Mouse (Mus musculus) granulocyte monocyte progenitor cell, adult 5-6 weeks (primary cell): ENCODE measurements around the gene Awat2. TPM values are rescaled to one million over a fixed set of nuclear protein-coding genes. Genes with fewer than 3 reads are reported as not detected.
A peak's percentile ranks its signal among the peaks of the same experiment; 100 is the strongest.
"Not testable (repeated sequence)": the region's sequence is repeated elsewhere in the genome, so short reads cannot be mapped to it uniquely, and the experiment has no call there.

ENCODE experiments used
- ATAC-seq: replicated peaks from 2 replicates; pipeline ENCODE4 v1.8.0; 2016; ENCODE audit warnings: mild to moderate bottlenecking, moderate TSS enrichment, inconsistent platforms; ENCODE audit not compliant: poor library complexity, severe bottlenecking
- total RNA-seq, 2 experiments: library from RNA; stranded (forward) in 1 of 2; stranded (reverse) in 1 of 2; fragments of 200-712, 200-1000 nt in 1 of 2; fragments of >200 nt in 1 of 2; fragmentation: Nextera tagmentation in 1 of 2; gene quantifications; 2 replicates each; pipeline ENCODE4 v1.2.3; 2014 to 2017

The Awat2 gene
- total RNA-seq (2014; fragmentation: Nextera tagmentation) (1.0 and 5.3 TPM in 2 replicates), total RNA-seq (2017) (2.5 and 2.6 TPM in 2 replicates)

DNA sequence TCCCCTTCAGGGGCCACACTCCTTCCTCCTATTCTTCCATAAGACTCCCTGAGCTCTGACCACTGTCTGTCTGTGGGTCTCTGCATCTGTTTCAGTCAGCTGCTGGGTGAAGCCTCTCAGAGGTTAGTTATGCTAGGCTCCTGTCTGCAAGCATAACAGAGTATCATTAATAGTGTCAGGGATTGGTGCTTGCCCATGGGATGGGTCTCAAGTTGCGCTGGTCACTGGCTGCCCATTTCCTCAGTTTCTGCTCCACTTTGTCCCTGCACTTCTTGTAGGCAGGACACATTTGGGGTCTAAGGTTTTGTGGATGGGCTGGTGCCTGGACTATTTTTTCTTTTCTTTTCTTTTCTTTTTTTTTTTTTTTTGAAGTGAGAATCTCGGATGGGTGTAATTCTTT lies at the start of gene Awat2:
TSS of gene Awat2 (minus strand) at position 101 of the 400 bp plus-strand sequence.
- ATAC-seq: not testable (repeated sequence)

DNA sequence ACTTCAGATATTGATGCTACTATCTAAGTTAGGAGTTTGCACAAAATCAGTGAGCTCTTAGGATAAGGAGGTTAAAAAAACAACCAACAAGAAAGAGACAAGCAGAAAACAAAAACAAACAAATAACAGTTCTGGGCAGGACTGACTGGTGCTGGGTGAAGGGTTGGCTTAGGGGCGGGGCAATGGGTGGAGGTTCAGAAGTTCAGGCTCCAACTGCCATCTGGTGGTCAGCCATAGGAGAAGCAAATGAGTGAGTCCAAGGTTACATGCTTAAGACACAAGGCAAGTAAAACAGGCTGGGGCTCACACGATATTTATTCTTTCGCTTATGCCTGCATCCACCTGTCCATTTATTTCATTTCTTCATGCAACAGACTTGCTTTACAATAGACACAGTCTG lies 37.8 kb upstream of the Awat2 start:
- ATAC-seq: peak; percentile 99

DNA sequence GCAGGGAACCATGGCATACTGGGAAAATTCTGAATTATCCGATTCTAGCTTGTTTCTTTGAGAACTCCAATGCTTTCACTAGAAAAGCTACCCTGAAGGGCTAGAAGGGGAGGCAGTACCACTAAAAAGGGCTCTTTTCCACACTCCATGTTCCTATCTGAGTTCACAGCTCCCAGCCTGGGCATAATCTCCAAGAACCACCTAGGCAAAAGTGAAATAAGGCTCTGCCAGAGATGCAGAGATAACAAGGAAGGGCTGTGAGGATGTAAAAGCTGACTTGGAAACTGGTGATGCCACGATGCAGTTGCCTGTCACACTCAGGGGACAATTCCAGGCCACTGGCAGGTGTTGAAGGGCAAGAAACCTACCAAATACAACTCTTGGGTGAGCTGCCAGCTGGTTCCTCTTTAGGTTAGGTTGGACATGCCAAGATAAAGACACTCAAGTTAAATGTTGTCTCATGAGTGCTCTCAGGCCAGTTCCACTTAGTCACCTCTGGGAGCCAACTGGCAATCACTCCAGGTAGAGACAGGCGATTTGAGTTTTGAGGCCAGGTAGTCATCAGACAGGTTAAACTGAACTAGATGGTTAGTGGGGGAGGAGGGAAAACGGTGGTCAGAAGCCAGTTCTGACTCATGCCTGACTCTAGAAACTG lies 33.2 kb upstream of the Awat2 start:
- ATAC-seq: no peak

DNA sequence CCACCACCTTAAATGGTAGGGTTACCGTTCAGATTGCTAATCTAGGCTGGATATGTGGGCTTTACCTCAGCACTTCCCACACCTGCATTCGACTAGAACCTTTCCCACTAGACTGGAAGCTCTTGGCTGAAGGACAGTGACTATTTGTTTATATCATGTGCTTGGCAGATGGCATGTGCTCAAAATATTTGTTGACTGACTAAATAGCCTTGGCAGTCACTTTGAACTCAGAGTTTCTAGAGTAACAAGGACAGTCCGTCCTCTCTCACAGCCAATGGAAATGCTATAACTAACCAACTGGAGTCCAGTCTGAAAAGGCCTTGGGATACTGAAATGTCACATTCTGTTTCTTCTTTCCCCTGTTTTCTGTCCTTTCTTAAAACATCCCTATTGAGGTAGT lies 29.0 kb upstream of the Awat2 start:
- ATAC-seq: no peak

DNA sequence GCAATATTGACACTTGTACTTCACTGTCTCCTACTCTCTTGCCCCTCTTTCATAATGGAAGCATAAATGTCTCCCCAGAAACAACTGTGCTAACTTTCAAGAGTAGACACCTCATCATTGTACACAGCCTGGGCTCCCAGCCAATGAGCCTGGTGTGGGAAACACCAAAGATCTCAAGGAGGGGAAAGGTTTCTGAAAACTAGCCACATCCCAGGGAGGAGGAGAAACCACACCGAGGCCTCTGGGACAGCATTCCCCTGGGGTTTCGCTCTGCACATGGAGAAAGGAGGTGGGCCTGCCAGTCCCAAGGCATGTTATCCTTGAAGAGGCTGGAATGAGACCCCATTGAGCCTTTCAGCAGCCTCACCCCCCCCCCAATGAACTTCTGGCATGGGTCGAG lies 27.6 kb upstream of the Awat2 start:
- no peak for ATAC-seq

DNA sequence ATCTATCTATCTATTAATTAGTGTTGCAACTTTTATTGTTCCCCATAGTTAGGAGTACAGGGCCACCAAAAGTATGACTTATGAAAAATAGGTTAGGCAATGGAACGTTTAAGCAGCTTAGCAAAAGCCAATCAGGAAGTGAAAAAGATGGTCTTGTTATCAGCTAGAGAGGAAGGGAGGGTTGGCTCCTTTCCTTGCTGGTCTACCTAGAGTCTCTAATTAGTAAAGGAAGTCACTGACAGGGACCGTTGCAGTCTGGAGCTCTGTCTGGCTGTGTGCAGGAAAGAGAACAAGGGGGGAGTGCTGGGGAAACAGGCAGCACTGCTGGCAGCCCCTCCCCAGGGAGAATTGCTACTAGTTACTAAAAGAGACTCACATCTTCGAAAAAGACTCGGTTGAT lies 25.5 kb upstream of the Awat2 start:
- ATAC-seq: peak; percentile 88

DNA sequence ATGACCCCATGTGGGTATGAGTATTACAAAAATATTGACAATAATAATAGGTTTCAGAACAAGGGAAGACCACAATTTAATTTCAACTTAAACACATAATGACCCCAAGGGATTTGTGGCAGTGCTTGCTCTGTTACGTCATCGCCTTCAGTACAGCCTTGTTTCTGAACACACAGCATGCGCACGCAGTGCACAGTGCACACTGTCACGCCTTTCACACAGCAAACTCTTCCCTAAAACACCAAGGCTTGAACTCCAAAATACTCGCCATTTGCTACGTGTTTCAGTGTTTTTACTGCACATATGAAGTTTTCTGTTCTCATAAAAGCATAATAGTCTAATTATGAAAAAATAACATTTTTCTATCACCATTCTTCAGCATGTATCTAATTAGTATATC lies 1.0 kb upstream of the Awat2 start:
- ATAC-seq: no peak

DNA sequence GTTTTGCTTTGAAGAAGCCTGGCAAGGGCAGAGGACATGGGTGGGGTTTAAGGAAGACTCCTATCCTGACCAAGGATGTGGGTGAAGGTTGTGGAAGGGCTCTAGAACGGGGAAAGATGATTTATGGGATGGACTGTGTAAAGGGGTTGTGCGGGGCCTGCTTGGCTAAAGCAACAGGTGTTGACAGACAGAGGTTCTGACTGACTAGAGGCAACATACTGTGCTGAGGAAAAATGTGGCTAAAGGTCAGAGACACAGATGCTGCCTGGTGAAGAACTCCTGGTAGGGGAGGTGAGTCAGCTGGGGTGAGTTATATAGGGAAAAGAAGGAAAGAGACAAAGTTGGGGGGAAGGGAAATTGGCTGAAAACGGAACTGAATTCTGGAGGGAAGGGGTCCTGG lies 10.2 kb downstream of the Awat2 start:
- no peak for ATAC-seq

DNA sequence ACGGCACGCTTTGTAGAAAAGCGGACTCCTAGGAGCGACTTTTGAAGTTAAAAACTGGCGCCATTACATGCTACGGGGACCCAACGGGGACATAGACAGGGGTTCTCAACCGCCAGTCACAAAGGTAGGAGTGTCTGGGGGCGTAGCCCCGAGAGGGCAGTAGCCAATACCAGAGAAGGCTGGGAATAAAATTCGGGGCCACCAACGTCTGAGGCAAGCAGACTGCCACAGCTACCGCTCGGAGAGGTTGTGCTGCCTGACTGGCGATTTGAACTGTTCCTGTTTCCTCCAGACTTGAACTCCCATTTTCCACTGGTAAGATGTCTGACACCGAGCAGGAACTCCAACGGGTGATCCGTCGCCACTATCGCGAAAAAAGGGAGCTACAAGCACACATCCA lies 13.8 kb downstream of the Awat2 start, which contains the start of gene Otud6a:
TSS of gene Otud6a (plus strand) at position 321 of the 400 bp plus-strand sequence.
- ATAC-seq: no peak

DNA sequence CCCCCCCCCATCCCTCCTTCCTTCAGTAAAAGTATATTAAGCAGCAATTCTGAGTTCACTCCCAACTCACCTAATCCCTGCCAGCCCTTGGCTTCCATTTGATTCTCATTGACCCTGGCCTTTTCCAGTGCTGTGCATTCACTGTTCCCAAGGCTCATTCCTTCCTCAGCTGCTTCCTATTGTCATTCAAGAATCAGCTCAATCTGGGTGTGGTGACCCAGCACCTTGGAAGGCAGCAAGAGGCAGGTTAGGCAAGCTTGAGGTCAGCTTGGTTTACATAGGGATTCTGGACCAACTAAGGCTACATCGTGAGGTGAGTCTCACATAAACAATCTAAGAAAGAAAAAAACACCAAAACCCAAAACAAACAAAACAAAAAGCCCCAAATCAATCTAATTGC lies 33.3 kb downstream of the Awat2 start:
- ATAC-seq: no peak

DNA sequence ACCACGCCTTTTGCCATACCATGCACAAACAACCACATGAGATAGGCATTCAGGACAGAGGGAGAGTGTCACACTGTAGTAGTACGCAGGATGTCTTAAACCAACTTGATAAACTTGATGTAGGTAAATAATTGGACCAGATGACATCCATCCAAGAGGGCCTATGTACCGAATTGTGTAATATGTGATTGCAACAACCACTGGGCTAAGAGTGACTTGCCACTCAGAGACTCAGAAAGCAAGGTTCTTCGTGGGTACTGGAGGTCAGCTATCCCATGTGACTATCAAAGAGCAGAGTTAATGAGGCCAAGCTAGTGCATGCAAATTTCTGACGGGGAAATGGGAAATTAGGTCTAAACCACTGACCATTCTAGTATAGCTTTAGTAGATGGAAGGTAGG lies 40.9 kb downstream of the Awat2 start:
- no peak for ATAC-seq

DNA sequence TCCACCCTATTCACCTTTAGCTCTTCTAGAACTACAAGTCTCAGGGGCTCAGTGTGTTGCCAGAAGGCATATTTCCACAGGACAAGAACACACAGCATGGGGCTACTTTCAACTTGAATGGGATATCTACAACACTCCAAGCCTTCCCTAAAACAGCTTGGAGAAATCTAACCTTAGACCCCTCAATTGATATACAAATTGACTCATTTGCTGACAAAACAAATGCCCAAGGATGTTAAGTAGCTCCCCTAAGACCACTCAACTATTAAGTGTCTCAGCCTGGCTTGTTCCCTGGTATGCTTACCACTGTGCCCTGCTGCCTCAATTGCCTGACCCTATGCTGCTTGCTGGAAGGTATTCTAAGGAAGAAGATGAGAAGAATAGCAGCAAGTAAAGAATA lies 41.6 kb downstream of the Awat2 start:
- no peak for ATAC-seq

DNA sequence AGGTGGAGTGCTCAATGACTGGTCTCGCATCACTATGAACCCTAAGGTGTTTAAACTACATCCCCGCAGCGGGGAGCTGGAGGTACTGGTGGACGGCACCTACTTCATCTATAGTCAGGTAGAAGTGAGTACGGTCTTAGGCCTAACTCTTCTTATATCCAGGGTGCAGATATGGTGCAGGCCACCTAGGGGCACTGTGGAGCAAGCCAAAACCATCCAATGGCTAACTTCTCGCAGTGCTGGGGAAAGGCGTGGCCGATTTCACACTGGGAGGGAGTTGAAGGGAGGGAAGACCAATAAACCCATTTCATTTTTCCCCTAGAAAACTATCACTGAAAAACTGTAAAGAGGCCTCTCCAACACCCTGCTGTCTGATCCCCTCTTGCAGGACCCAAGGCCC lies 47.5 kb downstream of the Awat2 start:
- ATAC-seq: peak; percentile 87

DNA sequence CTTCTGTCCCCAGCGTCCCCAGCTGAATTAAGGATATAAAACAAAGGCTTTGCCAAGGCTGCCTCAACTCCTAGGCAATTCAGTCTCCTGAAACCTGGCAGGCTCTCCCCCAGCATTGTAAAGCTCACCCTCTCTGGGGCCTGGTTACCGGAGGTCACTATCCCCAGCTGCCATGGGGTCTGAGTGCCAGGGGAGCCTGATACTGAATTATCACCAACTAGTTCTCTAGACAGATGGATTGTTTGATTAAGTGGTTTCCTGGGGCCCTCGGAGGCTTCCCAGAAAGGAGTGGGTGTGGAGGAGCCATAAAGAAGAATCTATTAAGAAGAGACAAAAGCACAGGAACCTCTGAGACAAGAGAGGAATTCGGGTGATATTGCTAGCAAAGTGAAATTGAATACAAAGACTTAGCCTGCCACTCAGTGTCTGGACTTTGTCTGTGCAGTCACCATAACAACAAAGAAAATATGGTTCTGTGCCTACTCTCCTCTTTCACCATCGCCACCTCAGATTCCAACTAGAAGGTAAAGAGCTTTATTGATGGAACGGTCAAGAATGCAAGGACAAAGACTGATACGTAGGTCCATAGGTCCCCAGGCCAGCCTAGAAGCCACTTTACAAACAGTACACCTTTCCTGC lies 48.2 kb downstream of the Awat2 start:
- no peak for ATAC-seq

DNA sequence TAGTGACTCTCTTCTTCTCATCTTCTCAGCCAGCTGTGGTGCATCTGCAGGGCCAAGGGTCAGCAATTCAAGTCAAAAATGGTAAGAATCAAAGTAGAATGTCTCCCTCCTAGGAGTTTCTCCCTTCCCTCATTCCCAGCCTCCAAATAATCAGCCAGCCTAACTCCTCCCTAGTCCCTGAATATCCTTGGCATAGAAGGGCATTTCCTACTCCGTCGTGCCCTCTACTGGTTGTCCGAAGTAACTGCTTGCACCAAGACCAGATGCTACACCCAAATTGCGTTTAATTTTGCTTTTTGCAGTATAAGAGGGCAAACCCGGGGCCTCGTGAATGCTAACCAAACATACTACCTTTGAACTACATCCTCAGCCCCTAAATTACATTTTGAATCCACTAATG lies 50.2 kb downstream of the Awat2 start:
- ATAC-seq: peak; percentile 68

DNA sequence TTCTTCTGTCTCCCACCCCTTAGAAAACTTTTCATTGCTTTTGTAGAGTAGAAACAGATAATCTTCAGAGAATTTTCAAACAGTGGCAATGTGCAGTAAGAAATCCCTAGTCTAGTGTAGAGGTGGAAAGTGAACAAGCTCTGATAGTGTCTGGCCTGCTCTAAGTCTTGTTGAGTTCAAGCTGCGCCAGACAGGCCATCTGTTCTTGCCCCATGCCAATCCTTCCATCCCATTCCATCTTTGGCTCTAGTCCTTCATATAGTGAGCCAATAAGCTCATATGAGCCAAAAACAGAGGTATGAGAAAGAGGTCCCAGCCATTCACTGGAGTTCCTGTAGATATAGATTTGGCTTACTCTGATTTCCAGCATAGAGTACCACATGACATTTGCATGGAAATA lies 52.6 kb downstream of the Awat2 start:
- no peak for ATAC-seq

DNA sequence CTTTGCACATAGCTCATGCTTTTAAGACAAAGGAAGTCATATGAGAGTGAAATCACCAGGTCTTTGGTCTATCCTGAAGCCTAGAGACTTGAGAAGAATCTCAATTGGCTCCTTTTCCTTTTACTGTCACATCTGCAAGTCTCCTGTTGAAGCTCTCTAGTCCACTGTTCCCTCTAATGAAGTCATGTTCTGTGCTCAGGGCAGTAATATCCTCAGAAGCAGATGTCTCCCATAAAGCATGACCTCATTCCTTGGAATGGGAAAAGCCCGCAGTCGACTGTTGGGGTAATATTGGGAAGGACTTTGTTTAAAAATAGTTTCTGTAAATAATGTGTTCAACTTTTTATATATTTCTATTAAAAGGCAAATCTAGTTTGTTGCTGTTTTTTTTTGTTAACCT lies 85.5 kb downstream of the Awat2 start:
- ATAC-seq: no peak

Other genes with a start within 250 kb of the Awat2 start
- not detected in 2 replicates for gene Otud6a, start 13.7 kb downstream of the Awat2 start, total RNA-seq (2014; fragmentation: Nextera tagmentation)
- gene Otud6a, start 13.7 kb downstream of the Awat2 start, total RNA-seq (2017): not detected in 2 replicates
- gene Igbp1, start 51.6 kb upstream of the Awat2 start, total RNA-seq (2014; fragmentation: Nextera tagmentation): 74.5 and 104 TPM in 2 replicates
- gene Igbp1, start 51.6 kb upstream of the Awat2 start, total RNA-seq (2017): 98.4 and 104 TPM in 2 replicates
- not detected in 2 replicates for gene Dgat2l6, start 82.1 kb upstream of the Awat2 start, total RNA-seq (2014; fragmentation: Nextera tagmentation)
- gene Dgat2l6, start 82.1 kb upstream of the Awat2 start, total RNA-seq (2017): not detected in 2 replicates
- not detected in 2 replicates for gene Awat1, start 129.5 kb upstream of the Awat2 start, total RNA-seq (2014; fragmentation: Nextera tagmentation)
- not detected in 2 replicates for gene Awat1, start 129.5 kb upstream of the Awat2 start, total RNA-seq (2017)
- gene P2ry4, start 152.2 kb upstream of the Awat2 start, total RNA-seq (2014; fragmentation: Nextera tagmentation): not detected in 2 replicates
- gene P2ry4, start 152.2 kb upstream of the Awat2 start, total RNA-seq (2017): not detected in 2 replicates
- gene Arr3, start 162.8 kb upstream of the Awat2 start, total RNA-seq (2014; fragmentation: Nextera tagmentation): not detected in 2 replicates
- not detected in 2 replicates for gene Arr3, start 162.8 kb upstream of the Awat2 start, total RNA-seq (2017)
- gene Kif4, start 183.0 kb upstream of the Awat2 start, total RNA-seq (2014; fragmentation: Nextera tagmentation): 7.7 and 21.2 TPM in 2 replicates
- 41.5 and 48.3 TPM in 2 replicates for gene Kif4, start 183.0 kb upstream of the Awat2 start, total RNA-seq (2017)
- 46.6 and 47.1 TPM in 2 replicates for gene Pdzd11, start 183.9 kb upstream of the Awat2 start, total RNA-seq (2014; fragmentation: Nextera tagmentation)
- gene Pdzd11, start 183.9 kb upstream of the Awat2 start, total RNA-seq (2017): 31.1 and 32.3 TPM in 2 replicates